Mouse (Mus musculus) T-helper 17 cell (primary cell): ENCODE data around the gene Slc2a2.

Source experiments
- in situ Hi-C, 2 experiments: fragments of 300-600 bp; cut with MboI, MseI; formaldehyde crosslinking; loops; 1 replicate in 1 of 2; 2 replicates in 1 of 2; pipeline ENCODE4 v1.15.1; 2025; ENCODE audit warnings: high pct_unique_total_duplicates in 2 of 2

The Slc2a2 gene

DNA sequence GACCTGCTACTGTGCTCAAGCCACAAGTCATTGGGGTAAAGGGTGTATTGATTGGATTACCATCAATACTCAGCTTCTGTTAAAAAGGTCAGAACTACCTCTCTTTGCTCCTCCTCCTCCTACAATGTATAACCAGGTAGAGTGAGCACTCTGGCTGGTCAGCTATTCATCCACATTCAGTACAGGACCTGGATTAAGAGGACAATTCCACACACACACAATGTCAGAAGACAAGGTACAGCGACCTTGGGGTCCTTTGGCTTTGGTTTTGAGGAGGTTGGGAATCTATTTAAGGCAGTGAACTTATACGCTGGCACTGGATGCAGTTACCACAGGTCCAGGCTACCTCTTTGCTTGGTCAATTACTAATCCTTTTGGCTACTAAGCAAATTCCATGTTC, at the start of gene Slc2a2:
Gene Slc2a2, plus strand, starts transcription at position 107 of the 400 bp plus-strand sequence.
- in situ Hi-C loops = no loop called here

DNA sequence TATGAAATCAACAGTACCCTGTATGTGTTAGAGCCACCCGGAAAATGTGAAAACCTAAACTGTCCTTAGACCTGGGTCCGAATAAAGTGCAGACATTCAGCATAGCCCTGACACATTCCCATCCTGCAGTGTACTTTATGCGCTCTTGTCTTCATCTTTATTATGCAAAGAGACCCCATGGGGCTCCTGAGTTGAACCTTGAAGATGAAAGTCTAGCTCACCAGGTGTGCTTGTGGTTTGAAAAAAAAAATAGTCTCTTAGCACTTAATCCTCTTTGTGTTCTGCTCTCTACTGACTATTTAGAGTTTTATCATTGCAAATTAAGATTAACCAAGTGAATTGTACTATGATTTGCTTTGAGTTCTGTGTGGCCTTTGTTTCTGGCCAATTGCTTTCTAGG, 45.1 kb upstream of the Slc2a2 start:
- in situ Hi-C loops = no loop called here

DNA sequence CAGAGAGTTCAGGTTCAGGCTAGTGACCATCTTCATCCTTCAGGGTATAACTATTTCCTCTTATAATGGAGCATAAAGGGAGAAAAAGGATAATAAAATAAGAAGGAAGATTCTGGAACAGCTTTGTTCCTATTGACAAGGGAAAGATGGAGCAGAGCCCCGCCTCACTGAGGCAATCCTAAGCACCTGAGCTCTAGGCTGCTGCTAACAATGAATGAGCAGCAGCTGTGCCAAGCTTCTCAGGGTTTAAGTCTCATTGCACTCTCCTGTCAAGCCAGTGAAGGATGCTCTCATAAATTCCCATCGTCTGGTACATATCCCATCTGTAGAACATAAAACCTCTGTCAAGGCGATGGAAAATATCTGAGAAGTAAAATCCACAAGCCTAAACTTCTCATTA, 44.7 kb upstream of the Slc2a2 start:
- in situ Hi-C loops = no loop called here

DNA sequence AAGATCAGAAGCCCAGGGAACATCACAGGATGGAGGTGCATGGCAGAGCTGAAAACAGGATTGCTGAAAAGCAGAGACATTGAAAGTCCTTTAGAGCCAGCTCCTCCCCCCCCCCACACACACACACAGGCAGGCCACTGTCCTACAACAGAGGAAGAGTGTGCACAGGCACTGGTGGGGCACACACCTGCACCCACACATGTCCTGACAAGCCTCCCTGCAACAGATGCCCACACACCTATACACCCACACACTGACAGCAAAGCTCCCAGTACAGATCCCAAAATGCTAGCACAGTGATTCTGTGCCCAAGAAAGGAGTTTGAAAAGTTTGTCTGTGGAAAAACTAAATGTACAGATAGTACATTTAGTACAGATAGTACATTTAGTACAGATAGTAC, 43.0 kb upstream of the Slc2a2 start:
- in situ Hi-C loops = no loop called here

DNA sequence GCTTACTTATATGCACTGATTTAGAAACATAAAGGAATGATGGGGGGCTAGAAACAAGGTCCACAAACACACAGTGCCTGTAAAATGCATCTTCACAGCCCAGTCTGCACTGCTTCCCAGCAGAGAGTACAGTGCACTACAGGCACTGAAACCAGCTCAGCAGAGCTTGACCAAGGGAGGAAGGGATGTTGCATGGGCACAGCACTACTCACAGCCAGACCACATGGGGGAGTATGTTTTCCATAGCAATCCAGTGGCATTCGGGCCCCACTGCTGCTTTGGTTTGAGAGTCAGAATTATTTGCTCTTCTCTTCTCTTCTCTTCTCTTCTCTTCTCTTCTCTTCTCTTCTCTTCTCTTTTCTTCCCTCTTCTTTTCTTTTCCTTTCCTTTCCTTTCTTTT, 39.4 kb upstream of the Slc2a2 start:
- in situ Hi-C loops = no loop called here

DNA sequence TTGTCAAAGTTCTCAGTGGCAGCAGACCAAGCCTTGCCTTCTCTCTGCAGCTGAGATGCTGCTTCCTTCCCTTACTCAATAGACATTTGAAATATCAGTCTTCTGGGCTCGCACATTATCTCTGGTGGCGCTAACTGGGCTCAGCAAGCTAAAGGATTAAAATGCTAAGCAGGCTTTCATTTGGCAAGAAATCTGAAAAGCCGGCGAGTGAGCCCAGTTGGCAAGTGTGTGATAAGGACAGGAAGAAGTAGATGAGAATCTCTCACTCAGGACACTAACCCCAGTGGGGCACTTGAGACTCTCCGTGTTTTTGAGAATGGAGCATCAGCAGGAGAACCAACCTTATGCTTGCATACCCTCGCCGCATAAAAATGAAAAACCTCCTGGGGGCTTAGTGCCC, 16.9 kb upstream of the Slc2a2 start:
- in situ Hi-C loops = no loop called here

DNA sequence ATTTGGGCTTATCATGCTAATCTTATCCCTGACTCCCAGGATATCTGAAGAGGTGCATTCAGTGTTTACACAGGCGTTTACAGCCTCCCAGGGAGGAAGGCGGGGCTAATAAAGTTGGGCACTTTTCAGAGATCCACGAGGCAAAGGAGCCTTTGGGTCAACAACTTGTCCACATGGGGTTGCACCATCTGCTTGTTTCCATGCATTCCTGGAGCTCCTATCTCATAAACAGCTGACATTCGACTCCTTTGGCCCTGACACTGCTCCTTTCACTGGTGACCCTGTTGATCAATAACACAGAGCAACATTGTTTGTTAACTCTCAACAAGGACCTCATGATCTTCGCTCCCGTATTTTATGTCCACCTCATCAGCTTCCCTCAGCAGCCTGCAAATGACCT, 15.8 kb upstream of the Slc2a2 start:
- in situ Hi-C loops = no loop called here

DNA sequence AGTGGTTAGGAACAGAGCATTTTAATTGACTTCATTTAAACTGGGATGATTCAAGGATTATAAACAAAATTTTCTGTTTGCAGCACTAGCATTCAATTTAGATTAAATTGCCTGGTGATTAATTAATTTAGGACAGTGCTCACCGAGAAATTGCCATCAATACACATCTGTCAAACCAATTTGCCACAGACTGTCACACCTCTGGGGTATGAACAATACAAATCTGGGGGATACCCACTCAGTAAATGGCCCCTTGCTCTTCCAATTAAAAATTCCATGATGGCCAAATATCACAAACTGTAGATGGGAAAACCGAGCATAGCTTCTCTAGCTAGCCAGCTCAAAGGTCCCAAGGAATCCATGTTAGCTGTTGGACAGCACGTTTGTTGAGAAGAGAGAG, 15.3 kb upstream of the Slc2a2 start:
- in situ Hi-C loops = no loop called here

DNA sequence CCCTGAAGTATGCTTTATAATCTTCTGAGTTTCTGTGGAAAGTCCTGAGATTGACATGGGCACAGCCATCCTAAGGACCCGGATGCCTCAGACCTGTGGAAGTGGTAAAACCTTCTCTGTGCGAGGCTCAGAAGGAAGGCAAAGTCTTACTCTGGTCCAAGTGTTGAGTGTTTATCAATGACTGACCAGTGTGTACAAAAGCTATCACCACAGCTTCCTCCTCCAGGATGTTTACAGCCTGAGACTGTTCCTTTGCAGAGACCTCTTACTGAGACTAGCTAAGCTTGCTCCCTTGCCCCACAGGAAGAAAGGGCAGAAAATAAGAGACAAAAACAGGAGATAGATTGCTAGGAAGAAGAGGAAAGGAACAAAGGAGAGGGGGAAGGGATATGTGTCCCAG, 12.2 kb upstream of the Slc2a2 start:
- in situ Hi-C loops = no loop called here

DNA sequence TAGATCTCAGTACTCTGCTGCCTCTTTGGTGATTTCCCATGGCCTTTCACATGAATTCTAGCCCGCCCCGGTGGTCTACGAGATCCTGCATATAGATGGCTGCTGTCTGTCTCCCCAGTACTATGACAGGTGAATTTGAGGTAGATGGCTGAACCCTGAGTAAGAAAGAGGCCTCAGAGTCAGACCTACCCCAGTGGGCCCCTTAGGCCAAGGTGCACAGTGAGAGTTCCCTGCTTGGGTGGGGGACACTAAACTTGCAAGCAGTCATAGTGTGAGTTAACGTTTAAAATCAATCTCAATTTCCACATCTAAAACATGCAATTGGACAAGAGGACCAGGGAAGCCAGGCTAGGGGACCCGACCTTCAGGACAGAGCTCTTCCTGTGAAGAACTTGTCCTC, 2.9 kb upstream of the Slc2a2 start:
- in situ Hi-C loops = no loop called here

DNA sequence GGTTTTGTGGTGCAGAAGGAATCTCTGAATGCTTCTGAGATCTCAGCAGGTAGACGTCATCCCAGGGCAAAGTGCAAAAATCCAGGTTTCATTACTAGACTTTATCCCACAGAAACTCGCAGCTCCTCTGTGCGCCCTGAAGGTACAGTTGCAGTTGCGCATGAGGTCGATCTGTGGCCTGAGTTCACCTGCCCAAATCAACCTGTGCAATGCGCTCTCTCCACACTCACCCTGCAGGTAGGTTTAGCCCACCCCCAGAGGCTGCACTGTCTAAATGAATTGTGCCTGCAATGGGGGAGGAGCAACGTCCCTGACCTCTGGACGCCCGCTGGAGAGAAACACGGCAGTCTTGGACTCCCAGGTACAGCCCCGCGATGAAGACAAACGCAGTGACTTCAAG, 2.1 kb upstream of the Slc2a2 start:
- in situ Hi-C loops = no loop called here

DNA sequence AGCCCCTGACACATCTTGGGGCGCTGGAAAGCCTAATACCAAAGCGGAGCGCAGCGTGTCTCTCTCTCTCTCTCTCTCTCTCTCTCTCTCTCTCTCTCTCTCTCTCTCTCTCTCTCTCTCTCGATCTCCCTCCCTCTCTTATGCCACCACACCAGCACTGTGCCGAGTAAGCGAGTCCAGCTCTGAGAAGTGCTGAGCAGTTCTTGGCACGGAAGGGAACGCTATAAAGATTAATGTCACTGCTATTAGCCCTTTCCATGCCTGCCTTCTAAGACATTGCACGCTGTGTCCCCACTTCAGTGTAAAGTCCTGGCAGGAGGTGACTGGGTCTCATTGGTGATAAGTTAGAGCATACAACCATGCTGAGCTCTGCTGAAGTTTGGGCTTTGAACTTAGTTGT, 1.5 kb upstream of the Slc2a2 start:
- in situ Hi-C loops = no loop called here

DNA sequence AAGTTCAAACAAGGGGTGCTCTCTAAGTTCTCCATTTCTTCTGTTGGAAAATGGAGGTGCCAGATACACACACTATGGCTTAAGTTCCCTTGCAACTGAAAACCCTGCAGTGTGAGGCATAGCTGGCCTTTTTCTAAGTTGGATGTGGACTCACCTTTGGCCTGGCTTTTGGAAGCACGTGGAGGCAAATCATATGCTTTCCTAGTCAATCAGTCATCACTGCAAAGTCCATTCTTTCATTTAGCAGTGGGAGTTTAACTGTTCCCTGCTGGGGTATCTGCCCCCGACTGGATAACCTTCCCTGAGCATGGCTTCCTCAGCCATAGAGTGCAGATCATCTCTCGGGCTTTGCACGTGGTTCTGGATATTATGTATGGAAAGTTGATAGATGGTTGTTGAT, 1.9 kb downstream of the Slc2a2 start:
- in situ Hi-C loops = no loop called here

DNA sequence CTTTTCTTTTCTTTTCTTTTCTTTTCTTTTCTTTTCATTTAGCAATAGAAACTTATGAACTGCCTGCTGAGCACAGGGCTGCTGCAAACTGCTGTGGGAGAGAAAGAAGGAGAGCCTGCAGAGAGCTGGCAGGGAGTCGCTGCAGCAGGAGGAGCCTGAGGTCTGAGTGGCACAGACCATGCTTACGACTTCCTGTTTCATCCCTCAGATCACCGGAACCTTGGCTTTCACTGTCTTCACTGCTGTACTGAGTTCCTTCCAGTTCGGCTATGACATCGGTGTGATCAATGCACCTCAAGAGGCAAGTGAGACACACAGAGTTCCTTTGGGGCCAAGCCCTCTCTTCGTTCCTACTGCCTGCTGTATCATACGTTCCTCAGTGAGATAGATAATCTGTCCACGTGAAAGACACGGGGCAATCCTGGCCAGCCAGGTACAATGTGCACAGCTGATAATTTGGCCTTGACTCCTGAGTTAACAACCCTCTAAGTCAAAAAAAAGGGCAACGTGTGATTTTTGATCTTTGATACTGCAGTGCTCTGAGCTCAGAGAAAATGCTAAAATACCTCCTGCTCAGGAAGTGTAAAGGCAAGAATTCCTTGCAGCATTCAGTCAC, 7.9 kb downstream of the Slc2a2 start:
- in situ Hi-C loops = loop anchor here (25.0 kb wide), 1 partner anchor 257 kb away; no protein-coding TSS in a partner anchor

DNA sequence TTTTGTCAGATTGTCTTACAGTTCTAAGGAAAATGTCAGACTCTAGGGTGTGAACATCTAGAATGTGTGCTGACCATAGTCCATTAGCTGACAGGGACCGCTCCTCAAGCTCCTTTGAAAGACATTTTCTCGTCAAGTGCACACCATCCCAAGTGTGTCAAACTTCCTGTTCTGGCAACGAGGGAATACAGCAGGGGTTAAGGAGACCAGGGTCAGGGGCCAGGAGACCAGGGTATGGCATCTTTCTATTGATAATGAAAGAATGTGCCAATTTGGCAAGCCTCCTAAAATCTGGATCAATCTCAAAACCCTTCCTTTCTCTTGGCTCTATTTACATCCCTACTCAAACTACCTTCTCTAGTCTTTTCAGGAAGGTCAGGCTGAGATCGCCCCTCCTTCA, 9.0 kb downstream of the Slc2a2 start:
- in situ Hi-C loops = loop anchor here (25.0 kb wide), 1 partner anchor 256 kb away; no protein-coding TSS in a partner anchor

DNA sequence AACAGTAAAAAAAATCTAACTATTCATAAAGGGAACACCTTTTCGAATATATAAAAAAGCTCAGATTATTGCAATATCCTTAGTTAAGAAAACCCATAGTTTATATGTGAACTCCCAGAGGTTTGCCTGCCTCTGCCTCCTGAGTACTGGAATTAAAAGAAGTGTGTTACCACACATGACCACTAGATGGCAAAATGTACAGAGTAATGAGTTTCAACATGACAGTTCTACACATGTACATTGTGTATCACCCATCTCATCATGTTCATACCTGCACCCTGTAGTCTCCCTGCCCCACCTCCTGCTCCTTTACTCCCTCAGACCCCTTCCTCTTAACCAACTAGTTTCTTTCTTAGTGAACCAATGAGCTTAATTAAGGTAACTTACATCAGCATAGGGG, 12.0 kb downstream of the Slc2a2 start:
- in situ Hi-C loops = loop anchor here (25.0 kb wide), 1 partner anchor 253 kb away; no protein-coding TSS in a partner anchor

DNA sequence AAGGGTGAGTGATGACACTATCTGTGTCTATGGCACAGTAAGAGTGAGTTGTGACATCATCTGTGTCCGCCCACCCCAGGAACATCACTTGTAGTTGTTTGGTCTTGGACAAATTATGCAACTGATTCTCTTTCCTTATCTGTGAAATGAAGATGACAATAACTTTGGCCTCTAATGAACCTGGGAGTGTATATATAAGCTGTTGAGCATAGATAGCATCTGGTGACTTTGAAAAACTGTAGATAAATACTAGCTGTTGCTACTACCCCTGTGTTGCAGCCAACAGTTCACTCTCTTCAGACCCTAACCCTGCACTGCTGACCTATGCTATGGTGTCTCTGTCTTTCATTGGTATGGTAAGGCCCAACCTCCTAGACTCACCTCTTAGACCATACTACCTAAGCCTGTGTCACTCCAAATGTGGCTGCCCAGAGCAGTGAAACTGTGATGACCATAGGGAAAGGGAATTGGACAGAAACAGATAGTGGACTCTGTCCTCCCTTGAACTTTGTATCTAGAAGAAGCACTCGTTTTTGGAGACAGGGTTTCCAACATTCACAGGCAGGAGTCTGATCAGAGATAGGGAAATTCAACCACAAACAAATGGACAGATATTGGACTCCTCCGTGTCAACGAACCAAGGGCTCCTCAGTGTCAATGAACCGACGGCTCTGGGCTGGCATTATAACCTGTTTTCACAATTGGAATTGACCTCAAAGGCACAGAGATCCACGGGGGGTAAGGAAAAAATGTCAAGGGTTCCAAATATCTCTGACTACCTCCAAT, 16.4 kb downstream of the Slc2a2 start:
- in situ Hi-C loops = loop anchor here (25.0 kb wide), 1 partner anchor 248 kb away; no protein-coding TSS in a partner anchor

DNA sequence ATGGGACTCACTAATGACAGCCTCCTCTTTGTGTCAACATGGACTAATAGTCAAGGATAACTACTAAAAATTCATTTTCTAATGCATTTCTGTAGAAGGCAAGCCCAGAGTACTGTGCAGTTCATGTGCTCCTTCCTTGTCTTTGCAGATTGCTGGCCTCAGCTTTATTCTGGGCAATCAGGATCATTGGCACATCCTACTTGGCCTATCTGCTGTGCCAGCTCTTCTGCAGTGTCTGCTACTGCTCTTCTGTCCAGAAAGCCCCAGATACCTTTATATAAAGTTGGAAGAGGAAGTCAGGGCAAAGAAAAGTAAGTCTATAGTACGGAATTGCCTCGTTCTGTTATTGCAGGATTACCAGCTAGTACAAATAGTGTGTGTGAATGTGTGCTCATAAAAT, 20.8 kb downstream of the Slc2a2 start:
- in situ Hi-C loops = loop anchor here (25.0 kb wide), 1 partner anchor 244 kb away; no protein-coding TSS in a partner anchor

DNA sequence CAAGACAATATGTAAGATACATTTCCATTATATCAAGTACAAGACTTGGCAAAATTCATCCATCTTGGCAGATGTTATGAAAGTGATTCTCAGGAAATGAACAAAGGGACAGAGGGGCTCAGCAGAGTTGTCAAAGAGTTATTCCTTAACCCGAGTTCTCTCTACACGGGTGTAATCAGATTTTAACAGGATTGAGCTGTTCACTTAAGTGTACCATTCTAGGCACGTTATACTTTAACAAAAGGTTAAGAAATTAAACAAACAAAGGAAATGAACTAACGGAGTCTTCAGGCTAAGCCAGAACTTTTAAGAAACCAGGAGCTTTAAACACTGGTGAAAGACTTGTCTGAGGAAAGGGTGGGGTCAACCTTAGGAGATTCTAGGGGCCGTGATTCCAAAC, 23.5 kb downstream of the Slc2a2 start:
- in situ Hi-C loops = loop anchor here (25.0 kb wide), 1 partner anchor 241 kb away; no protein-coding TSS in a partner anchor

DNA sequence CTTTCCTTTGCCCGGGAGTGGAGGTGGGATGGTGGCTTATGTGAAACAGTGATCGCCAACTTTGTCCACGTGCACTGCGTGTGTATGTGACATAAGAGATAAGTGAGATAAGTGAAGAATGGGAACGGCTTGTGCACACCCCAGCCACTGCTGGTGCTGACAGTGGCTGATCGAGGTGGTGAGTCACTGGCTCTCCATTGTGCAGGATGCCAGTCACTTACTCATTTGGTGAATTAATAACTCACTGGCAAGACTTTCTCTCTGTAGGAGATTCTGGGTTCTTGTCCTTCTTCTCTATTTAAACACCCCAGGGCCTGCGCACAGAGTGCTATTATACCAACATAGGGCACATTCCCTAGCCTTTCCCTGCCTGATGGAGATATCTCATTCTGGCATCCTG, 24.1 kb downstream of the Slc2a2 start:
- in situ Hi-C loops = loop anchor here (25.0 kb wide), 1 partner anchor 240 kb away; no protein-coding TSS in a partner anchor

DNA sequence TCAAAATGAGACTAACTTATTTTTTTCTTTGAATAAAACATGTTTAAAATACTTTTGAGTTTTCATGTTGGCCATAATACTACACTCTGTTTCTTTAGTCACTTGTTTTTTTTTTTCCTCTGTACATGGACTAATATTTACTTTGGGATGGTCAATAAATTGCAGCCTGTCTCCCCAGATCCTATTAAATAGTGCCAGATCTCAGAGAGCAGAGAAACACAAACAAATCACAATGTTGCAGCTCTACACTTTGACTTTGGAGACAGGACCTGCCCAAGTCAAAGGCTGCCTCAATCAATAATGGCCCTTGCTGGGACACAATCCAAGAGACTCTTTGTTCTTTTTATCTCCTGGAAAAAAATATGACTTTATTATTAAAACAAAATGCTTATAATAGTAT, 24.8 kb downstream of the Slc2a2 start:
- in situ Hi-C loops = loop anchor here (25.0 kb wide), 1 partner anchor 240 kb away; no protein-coding TSS in a partner anchor

DNA sequence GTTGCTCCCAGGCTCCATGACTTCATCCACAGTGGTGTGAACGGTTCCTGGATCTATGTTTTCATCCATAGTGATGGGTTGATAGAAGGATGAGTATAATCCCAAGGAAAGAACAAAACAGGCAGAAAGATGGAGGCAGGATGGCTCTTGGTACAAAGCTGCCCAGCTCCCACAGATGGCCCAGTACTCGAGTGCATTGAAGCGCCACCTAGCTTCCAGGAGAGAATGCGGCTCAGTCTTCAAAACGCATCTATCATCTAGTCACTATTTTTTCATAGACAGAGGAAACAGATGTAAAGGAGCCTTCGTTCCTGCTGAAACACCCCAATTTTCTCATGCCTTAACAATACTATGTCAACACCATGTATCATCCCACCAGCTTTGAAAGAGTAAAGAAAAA, 25.8 kb downstream of the Slc2a2 start:
- in situ Hi-C loops = loop anchor here (25.0 kb wide), 1 partner anchor 239 kb away; no protein-coding TSS in a partner anchor

DNA sequence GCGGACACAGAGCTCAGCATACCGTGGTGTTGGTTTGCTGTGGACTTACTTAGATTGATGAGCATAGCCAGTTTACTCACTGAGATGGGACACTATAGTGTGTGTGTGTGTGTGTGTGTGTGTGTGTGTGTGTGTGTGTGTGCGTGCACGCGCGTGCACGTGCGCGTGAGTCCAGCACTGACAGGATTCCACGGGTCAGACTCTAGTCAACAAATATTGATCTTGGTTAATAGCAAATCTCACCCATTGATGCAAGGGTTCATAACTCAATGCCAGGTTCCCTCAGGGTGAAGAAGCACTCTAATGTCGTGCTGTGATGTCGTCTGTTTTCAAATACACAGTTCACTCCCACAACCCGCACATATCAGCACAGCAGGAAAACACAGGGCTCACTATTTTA, 27.5 kb downstream of the Slc2a2 start:
- in situ Hi-C loops = no loop called here
